Mouse (Mus musculus) heart, embryonic 16.5 days (tissue): ENCODE results near the gene Dus1l. TPM values are rescaled to one million over a fixed set of nuclear protein-coding genes. Genes with fewer than 3 reads are reported as not detected.

ENCODE experiments used
- ATAC-seq: fragments of 200-750 bp; cut with Nextera tagmentation; replicated peaks from 2 replicates; pipeline ENCODE4 v1.8.0; 2017; ENCODE audit warnings: moderate number of reproducible peaks; ENCODE audit not compliant: insufficient read depth, low FRiP score; ENCODE audit errors: extremely low read depth
- H3K27ac ChIP-seq: fragments of 300-500 bp; sonication (generic); 2 replicates; pipeline ENCODE4 v1.5.1; 2014; ENCODE audit warnings: mild to moderate bottlenecking, low read length, control low read depth, moderate library complexity
- H3K27me3 ChIP-seq: fragments of 300-500 bp; sonication (generic); 2 replicates; pipeline ENCODE4 v1.6.1; 2014; ENCODE audit warnings: low read length, mixed read lengths; ENCODE audit not compliant: control insufficient read depth, insufficient read depth
- H3K36me3 ChIP-seq: fragments of 300-500 bp; sonication (generic); 2 replicates; pipeline ENCODE4 v1.6.1; 2014; ENCODE audit not compliant: control insufficient read depth, insufficient read depth
- H3K4me1 ChIP-seq: fragments of 300-500 bp; sonication (generic); 2 replicates; pipeline ENCODE4 v1.6.1; 2014; ENCODE audit warnings: low read length, mixed read lengths; ENCODE audit not compliant: control insufficient read depth, insufficient read depth
- H3K4me2 ChIP-seq: fragments of 300-500 bp; sonication (generic); 2 replicates; pipeline ENCODE4 v1.6.1; 2014; ENCODE audit warnings: low read depth, mild to moderate bottlenecking, control low read depth, low read length
- H3K4me3 ChIP-seq: fragments of 300-500 bp; sonication (generic); 2 replicates; pipeline ENCODE4 v1.5.1; 2014; ENCODE audit warnings: mild to moderate bottlenecking, control low read depth, low read length
- H3K9ac ChIP-seq: fragments of 300-500 bp; sonication (generic); 2 replicates; pipeline ENCODE4 v1.6.1; 2014; ENCODE audit warnings: low read length, control low read depth
- H3K9me3 ChIP-seq: fragments of 300-500 bp; sonication (generic); replicated peaks from 2 replicates; pipeline ENCODE4 v1.6.1; 2016; ENCODE audit warnings: low read length; ENCODE audit not compliant: control insufficient read depth
- WGBS: fragments of 180-500 bp; shearing (Covaris S2); extraction: QIAGEN DNeasy Blood & Tissue Kit; methylation state at CpG from one replicate; pipeline ENCODE4 v1.1.7; 2014; 5-methylcytosine and 5-hydroxymethylcytosine counted together
- polyA plus RNA-seq: library from polyadenylated mRNA; unstranded; fragments of >200 nt; fragmentation: Nextera tagmentation; extraction: Ambion mirVana; gene quantifications from 2 replicates; pipeline ENCODE4 v1.2.1, GENCODE M21; 2015

Gene Dus1l
- polyA plus RNA-seq, 1 experiment from 2014 or later: 44.7 TPM

DNA sequence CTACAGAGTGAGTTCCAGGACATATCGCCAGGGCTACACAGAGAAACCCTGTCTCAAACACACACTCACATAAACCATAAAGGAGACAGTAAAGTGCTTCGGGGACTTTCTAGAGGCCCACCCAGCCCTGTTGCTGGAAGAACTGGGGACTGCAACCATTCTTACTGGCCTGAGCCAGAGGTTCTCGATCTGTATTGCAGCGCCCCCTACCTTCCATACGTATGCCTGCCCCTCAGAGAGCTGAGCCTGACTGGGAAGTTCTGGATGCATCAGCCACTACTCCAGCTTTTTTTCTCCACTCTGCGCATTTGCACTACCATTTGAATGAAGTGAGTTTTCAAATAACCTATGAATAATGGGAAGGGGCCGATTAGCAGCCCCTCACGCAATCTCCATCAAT, 46.8 kb downstream of the Dus1l start:
- Histone ChIP-seq H3K4me2 (no peak overlapping the region), H3K27me3 (no peaks in the 10 kb centered on the region), H3K27ac (no peak overlapping the region), H3K36me3 (no peaks in the 10 kb centered on the region), H3K4me1 (no peaks in the 10 kb centered on the region), H3K9me3 (no peaks in the 10 kb centered on the region), H3K4me3 (no peak overlapping the region), H3K9ac (no peak overlapping the region)
- ATAC-seq: no peak
- 47% methylated on average over 8 of the region's 8 CpGs for WGBS

DNA sequence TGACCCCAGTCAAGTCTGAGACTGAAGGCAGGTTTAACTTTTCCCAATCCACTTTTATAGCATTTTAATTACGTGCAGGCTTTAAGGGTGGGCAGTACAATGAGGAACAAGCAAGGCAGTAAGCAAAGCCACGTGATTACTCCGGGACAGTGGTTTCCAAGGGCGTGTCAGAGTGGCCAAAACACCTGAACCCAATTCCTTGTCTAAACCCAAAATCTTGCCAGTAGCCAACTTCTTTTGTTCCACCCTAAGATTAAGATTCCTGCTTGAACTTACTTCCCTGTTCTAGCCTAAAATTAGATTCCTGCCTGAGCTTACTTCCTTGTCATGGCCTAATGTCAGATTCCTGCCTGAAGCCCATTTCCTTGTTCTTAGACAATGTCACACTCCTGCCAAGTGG, 48.2 kb downstream of the Dus1l start:
- 77% methylated on average over 4 of the region's 4 CpGs for WGBS
- no peak overlapping the region for H3K4me3 ChIP-seq

DNA sequence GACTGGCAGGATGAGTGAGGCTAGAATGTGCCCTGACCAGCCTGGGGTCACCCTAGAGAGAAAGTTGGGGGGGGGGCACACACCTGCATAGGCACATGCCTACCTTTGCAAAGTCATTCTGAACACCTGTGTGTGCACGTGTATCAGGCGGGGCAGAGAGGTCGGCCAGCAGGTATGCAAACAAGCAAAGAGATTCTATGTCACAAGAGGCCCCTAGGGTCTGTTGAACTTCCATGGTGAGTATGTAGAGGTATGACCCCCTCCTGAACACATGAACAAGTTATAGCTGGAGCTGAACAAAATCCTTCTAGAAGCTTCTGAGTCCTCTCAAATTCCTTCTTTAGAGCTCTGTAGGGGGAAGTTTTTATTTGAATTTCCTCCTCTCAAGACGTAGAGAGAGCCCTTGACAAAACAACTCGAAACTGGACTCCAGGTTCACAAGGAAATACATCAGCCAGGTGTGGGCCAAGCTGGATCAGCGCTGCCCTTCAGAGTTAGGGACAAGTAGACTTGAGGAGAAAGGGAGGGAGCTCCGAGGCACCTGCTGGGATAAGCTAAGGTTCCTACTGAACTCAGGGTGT, 52.0 kb downstream of the Dus1l start:
- no peak for ATAC-seq
- H3K4me2 ChIP-seq: no peak overlapping the region
- no peaks in the 10 kb centered on the region for H3K9me3 ChIP-seq
- no peaks in the 10 kb centered on the region for H3K4me1 ChIP-seq
- no peak overlapping the region for H3K9ac ChIP-seq
- no peak overlapping the region for H3K27ac ChIP-seq
- no peaks in the 10 kb centered on the region for H3K36me3 ChIP-seq
- H3K27me3 ChIP-seq: no peaks in the 10 kb centered on the region
- no peak overlapping the region for H3K4me3 ChIP-seq
- 65% methylated on average over 7 of the region's 7 CpGs for WGBS

More for the DNA sequence above, 48.2 kb downstream of the Dus1l start:
- Histone ChIP-seq H3K27ac (no peak overlapping the region), H3K36me3 (no peaks in the 10 kb centered on the region), H3K9me3 (no peaks in the 10 kb centered on the region), H3K27me3 (no peaks in the 10 kb centered on the region), H3K4me1 (no peaks in the 10 kb centered on the region), H3K9ac (no peak overlapping the region), H3K4me2 (no peak overlapping the region)
- no peak for ATAC-seq

DNA sequence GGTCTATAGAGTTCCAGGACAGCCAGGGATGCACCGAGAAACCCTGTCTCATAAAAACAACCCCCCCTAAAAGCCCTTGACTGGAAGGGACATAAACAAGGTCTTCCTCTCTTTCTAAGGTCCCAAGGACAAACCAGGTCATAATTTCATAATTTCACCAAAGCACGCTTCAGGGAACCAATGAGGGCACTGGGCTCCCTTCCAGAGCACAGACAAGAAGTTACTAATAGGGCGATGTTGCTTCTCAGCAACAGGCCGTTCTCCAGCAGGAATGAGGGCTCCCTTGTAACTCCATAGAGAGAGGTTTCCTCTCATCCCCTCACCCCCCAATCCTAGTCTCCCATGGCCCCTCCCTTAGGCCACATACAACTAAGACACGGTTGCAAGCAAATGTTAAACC, 55.2 kb downstream of the Dus1l start:
- no peaks in the 10 kb centered on the region for H3K9me3 ChIP-seq

More for the DNA sequence above, 55.2 kb downstream of the Dus1l start:
- Histone ChIP-seq H3K36me3 (no peaks in the 10 kb centered on the region), H3K4me1 (no peaks in the 10 kb centered on the region), H3K9ac (no peak overlapping the region), H3K27ac (no peak overlapping the region), H3K4me3 (no peak overlapping the region), H3K27me3 (no peaks in the 10 kb centered on the region), H3K4me2 (no peak overlapping the region)
- no peak for ATAC-seq
- 85% methylated on average over 5 of the region's 5 CpGs for WGBS

Other genes starting within 250 kb of the Dus1l start
- 134 and 139 TPM in 2 replicates for gene Mcrip1, start 246.7 kb downstream of the Dus1l start, polyA plus RNA-seq
- gene Ppp1r27, start 245.3 kb downstream of the Dus1l start, polyA plus RNA-seq: 3.3 and 8.5 TPM in 2 replicates
- 435 and 437 TPM in 2 replicates for gene P4hb, start 223.2 kb downstream of the Dus1l start, polyA plus RNA-seq
- gene Arhgdia, start 214.8 kb downstream of the Dus1l start, polyA plus RNA-seq: 435 and 439 TPM in 2 replicates
- 223 and 229 TPM in 2 replicates for gene Alyref, start 198.0 kb downstream of the Dus1l start, polyA plus RNA-seq
- gene Anapc11, start 198.0 kb downstream of the Dus1l start, polyA plus RNA-seq: 179 and 193 TPM in 2 replicates
- 13.6 and 15.5 TPM in 2 replicates for gene Npb, start 187.9 kb downstream of the Dus1l start, polyA plus RNA-seq
- gene Pcyt2, start 178.5 kb downstream of the Dus1l start, polyA plus RNA-seq: 109 and 117 TPM in 2 replicates
- gene Sirt7, start 171.2 kb downstream of the Dus1l start, polyA plus RNA-seq: 21.1 and 28.1 TPM in 2 replicates
- gene Mafg, start 162.8 kb downstream of the Dus1l start, polyA plus RNA-seq: 14.7 and 19.1 TPM in 2 replicates
- 15.2 and 18.5 TPM in 2 replicates for gene Pycr1, start 152.6 kb downstream of the Dus1l start, polyA plus RNA-seq
- 17.0 and 19.5 TPM in 2 replicates for gene Myadml2, start 148.2 kb downstream of the Dus1l start, polyA plus RNA-seq
- 0.20 and 1.00 TPM in 2 replicates for gene Notum, start 135.2 kb downstream of the Dus1l start, polyA plus RNA-seq
- 105 and 109 TPM in 2 replicates for gene Aspscr1, start 123.4 kb downstream of the Dus1l start, polyA plus RNA-seq
- 107 and 112 TPM in 2 replicates for gene Cenpx, start 82.7 kb downstream of the Dus1l start, polyA plus RNA-seq
- gene Lrrc45, start 82.5 kb downstream of the Dus1l start, polyA plus RNA-seq: 34.1 and 34.8 TPM in 2 replicates
- gene Rac3, start 74.9 kb downstream of the Dus1l start, polyA plus RNA-seq: 8.7 and 10.6 TPM in 2 replicates
- 15.3 and 17.1 TPM in 2 replicates for gene Dcxr, start 69.1 kb downstream of the Dus1l start, polyA plus RNA-seq
- gene Cbr2, start 64.3 kb downstream of the Dus1l start, polyA plus RNA-seq: 54.8 and 59.4 TPM in 2 replicates
- 1.3 and 6.9 TPM in 2 replicates for gene Hmga1b, start 33.6 kb downstream of the Dus1l start, polyA plus RNA-seq
- 27.8 and 28.4 TPM in 2 replicates for gene Rfng, start 12.2 kb downstream of the Dus1l start, polyA plus RNA-seq
- 124 and 135 TPM in 2 replicates for gene Gps1, start 12.1 kb downstream of the Dus1l start, polyA plus RNA-seq
- gene Fasn, start 28.1 kb upstream of the Dus1l start, polyA plus RNA-seq: 24.9 and 28.7 TPM in 2 replicates
- 4.0 and 4.5 TPM in 2 replicates for gene Ccdc57, start 136.5 kb upstream of the Dus1l start, polyA plus RNA-seq
- gene Slc16a3, start 152.1 kb upstream of the Dus1l start, polyA plus RNA-seq: 164 and 206 TPM in 2 replicates
- 68.8 and 76.1 TPM in 2 replicates for gene Csnk1d, start 194.9 kb upstream of the Dus1l start, polyA plus RNA-seq
- gene Cd7, start 243.0 kb upstream of the Dus1l start, polyA plus RNA-seq: 2.3 and 3.7 TPM in 2 replicates